Comparison of ENCODE assay signal across 9 mouse cellular contexts in genomic region chr9:95194158-95194557, GRCm38 (mm10).
DNase-seq lines count a peak whose midpoint lies in the region; ATAC-seq and TF ChIP-seq lines count a peak whose summit lies in the region.
"Had no signal": no experiment of that assay in that cellular context is flagged by ENCODE, and none has a peak within 500 bp of the region (broad histone marks: within the 10 kb centered on the region; RNA-seq: fewer than 3 reads in every experiment).

No protein-coding gene starts in this region.

- H3K9ac ChIP-seq in neural tube, embryonic 15.5 days (replicated peaks) = no peak overlapping the region
- H3K9ac ChIP-seq in heart, embryonic 11.5 days (ENCODE audit: low read depth, low read length) = no peak overlapping the region
- H3K9ac ChIP-seq in stomach, postnatal 0 days (ENCODE audit: low read length) = no peak overlapping the region
- H3K9ac ChIP-seq: liver, embryonic 14.5 days had no signal

- no peaks in the 10 kb centered on the region for H3K27me3 ChIP-seq in neural tube, embryonic 15.5 days (replicated peaks)
- peaks cover 15% of the 10 kb centered on the region for H3K27me3 ChIP-seq in heart, embryonic 11.5 days (ENCODE audit: control insufficient read depth, insufficient read depth, low read length)
- no peaks in the 10 kb centered on the region for H3K27me3 ChIP-seq in stomach, postnatal 0 days (ENCODE audit: control insufficient read depth, insufficient read depth, low read length)

- no peak for ATAC-seq in neural tube, embryonic 15.5 days (ENCODE audit: low FRiP score)
- no peak; the same call in 1 of the 2 replicates for ATAC-seq in heart, embryonic 11.5 days (replicated peaks; ENCODE audit: insufficient number of reproducible peaks, low FRiP score, low TSS enrichment)
- no peak for ATAC-seq in stomach, postnatal 0 days (ENCODE audit: low FRiP score, low TSS enrichment)
- no peak for ATAC-seq in megakaryocyte-erythroid progenitor cell, adult 5-6 weeks (replicated peaks; ENCODE audit: low FRiP score, low TSS enrichment, poor library complexity, severe bottlenecking)

- H3K36me3 ChIP-seq in neural tube, embryonic 15.5 days = no peaks in the 10 kb centered on the region
- no peaks in the 10 kb centered on the region for H3K36me3 ChIP-seq in heart, embryonic 11.5 days (ENCODE audit: control insufficient read depth, insufficient read depth, low read length)
- H3K36me3 ChIP-seq in stomach, postnatal 0 days (ENCODE audit: control insufficient read depth, insufficient read depth, low read length) = no peaks in the 10 kb centered on the region

- no peak overlapping the region for H3K4me3 ChIP-seq in neural tube, embryonic 15.5 days (replicated peaks)
- H3K4me3 ChIP-seq in heart, embryonic 11.5 days (ENCODE audit: low read depth, low read length) = no peak overlapping the region
- H3K4me3 ChIP-seq in stomach, postnatal 0 days (ENCODE audit: low read depth, low read length) = no peak overlapping the region

- H3K9me3 ChIP-seq in neural tube, embryonic 15.5 days (replicated peaks) = no peaks in the 10 kb centered on the region
- no peaks in the 10 kb centered on the region for H3K9me3 ChIP-seq in heart, embryonic 11.5 days (replicated peaks; ENCODE audit: control insufficient read depth, low read length)
- H3K9me3 ChIP-seq in stomach, postnatal 0 days (ENCODE audit: control insufficient read depth, low read length) = no peaks in the 10 kb centered on the region

- H3K4me2 ChIP-seq in neural tube, embryonic 15.5 days = no peak overlapping the region
- H3K4me2 ChIP-seq in heart, embryonic 11.5 days = no peak overlapping the region
- no peak overlapping the region for H3K4me2 ChIP-seq in stomach, postnatal 0 days (replicated peaks; ENCODE audit: low read depth)

- DNase-seq in neural tube, embryonic 10.5 days (ENCODE audit: extremely low spot score, low spot score) = no peak
- peak; percentile 82 for DNase-seq in kidney, postnatal 14 days
- DNase-seq in stomach, postnatal 0 days (ENCODE audit: low spot score) = no peak
- no peak for DNase-seq in retina, postnatal 1 day
- DNase-seq in left cerebral cortex, adult 8-10 months (ENCODE audit: low spot score in 2 of 2) = no peak

- TF ChIP-seq CTCF in stomach, postnatal 0 days (IDR thresholded peaks at IDR 0.05; ENCODE audit: low read depth) = no peak

- H3K27ac ChIP-seq in neural tube, embryonic 15.5 days (replicated peaks) = 0 out of 2 replicates have a peak overlapping the region, but pooled peaks have one; percentile 6
- H3K27ac ChIP-seq in heart, embryonic 11.5 days (ENCODE audit: low read depth, low read length) = peak overlapping the region; percentile 50; the same call in 1 of the 2 replicates
- 0 out of 2 replicates have a peak overlapping the region, but pooled peaks have one; percentile 24 for H3K27ac ChIP-seq in stomach, postnatal 0 days (replicated peaks)
- H3K27ac ChIP-seq: liver, embryonic 14.5 days had no signal

- 71% methylated on average over 5 of the region's 5 CpGs for WGBS in neural tube, embryonic 15.5 days
- 35% methylated on average over 5 of the region's 5 CpGs for WGBS in heart, embryonic 11.5 days (ENCODE audit: insufficient replicate concordance)
- WGBS in stomach, postnatal 0 days = 31% methylated on average over 5 of the region's 5 CpGs

- H3K4me1 ChIP-seq in neural tube, embryonic 15.5 days = no peaks in the 10 kb centered on the region
- peaks cover 17% of the 10 kb centered on the region for H3K4me1 ChIP-seq in heart, embryonic 11.5 days (ENCODE audit: control insufficient read depth, insufficient read depth, low read length)
- 0 out of 2 replicates have a peak, but pooled peaks cover 3% of the 10 kb centered on the region for H3K4me1 ChIP-seq in stomach, postnatal 0 days (replicated peaks; ENCODE audit: control insufficient read depth, insufficient read depth)

- TF ChIP-seq EP300 in stomach, postnatal 0 days (optimal IDR thresholded peaks at IDR 0.05) = no peak
